Mouse (Mus musculus) liver, embryonic 11.5 days (tissue): Measurements from ENCODE around the gene C2cd2. TPM values are rescaled to one million over a fixed set of nuclear protein-coding genes. Genes with fewer than 3 reads are reported as not detected.

Experiments
- ATAC-seq: fragments of 200-750 bp; cut with Nextera tagmentation; replicated peaks from 2 replicates; pipeline ENCODE4 v1.8.0; 2017; ENCODE audit warnings: moderate number of reproducible peaks, mild to moderate bottlenecking, moderate TSS enrichment, moderate library complexity; ENCODE audit not compliant: low FRiP score
- DNase-seq: peaks from one replicate; pipeline ENCODE4 v3.0.0-alpha.2; 2017; ENCODE audit warnings: low spot score
- H3K27ac ChIP-seq: fragments of 300-500 bp; sonication (generic); 2 replicates; pipeline ENCODE4 v1.5.1; 2014; ENCODE audit warnings: mild to moderate bottlenecking, low read depth, low read length, control low read depth
- H3K27me3 ChIP-seq: fragments of 300-500 bp; sonication (generic); replicated peaks from 2 replicates; pipeline ENCODE4 v1.6.1; 2014; ENCODE audit warnings: low read length, mixed read lengths; ENCODE audit not compliant: control insufficient read depth, insufficient read depth
- H3K36me3 ChIP-seq: fragments of 300-500 bp; sonication (generic); 2 replicates; pipeline ENCODE4 v1.6.1; 2014; ENCODE audit warnings: mild to moderate bottlenecking, low read length, moderate library complexity, mixed read lengths; ENCODE audit not compliant: control insufficient read depth, insufficient read depth
- H3K4me1 ChIP-seq: fragments of 300-500 bp; sonication (generic); replicated peaks from 2 replicates; pipeline ENCODE4 v1.6.1; 2014; ENCODE audit warnings: low read length, mixed read lengths; ENCODE audit not compliant: control insufficient read depth, insufficient read depth
- H3K4me2 ChIP-seq: fragments of 300-500 bp; sonication (generic); 2 replicates; pipeline ENCODE4 v1.6.1; 2014; ENCODE audit warnings: mild to moderate bottlenecking, control low read depth, moderate library complexity
- H3K4me3 ChIP-seq: fragments of 300-500 bp; sonication (generic); 2 replicates; pipeline ENCODE4 v1.5.1; 2014; ENCODE audit warnings: low read depth, low read length, control low read depth
- H3K9ac ChIP-seq: fragments of 300-500 bp; sonication (generic); 2 replicates; pipeline ENCODE4 v1.6.1; 2014; ENCODE audit warnings: low read depth, low read length, control low read depth
- H3K9me3 ChIP-seq: fragments of 300-500 bp; sonication (generic); 2 replicates; pipeline ENCODE4 v1.6.1; 2016; ENCODE audit warnings: low read length, inconsistent platforms, mixed read lengths; ENCODE audit not compliant: control insufficient read depth
- WGBS: fragments of 180-500 bp; shearing (Covaris S2); extraction: QIAGEN DNeasy Blood & Tissue Kit; methylation state at CpG from one replicate; pipeline ENCODE4 v1.1.7; 2014; 5-methylcytosine and 5-hydroxymethylcytosine counted together
- polyA plus RNA-seq: library from polyadenylated mRNA; unstranded; fragments of >200 nt; fragmentation: Nextera tagmentation; extraction: Ambion mirVana; gene quantifications from 2 replicates; pipeline ENCODE4 v1.2.1, GENCODE M21; 2014

The C2cd2 gene
- polyA plus RNA-seq, 1 experiment from 2014 or later, result 12.1 TPM

DNA sequence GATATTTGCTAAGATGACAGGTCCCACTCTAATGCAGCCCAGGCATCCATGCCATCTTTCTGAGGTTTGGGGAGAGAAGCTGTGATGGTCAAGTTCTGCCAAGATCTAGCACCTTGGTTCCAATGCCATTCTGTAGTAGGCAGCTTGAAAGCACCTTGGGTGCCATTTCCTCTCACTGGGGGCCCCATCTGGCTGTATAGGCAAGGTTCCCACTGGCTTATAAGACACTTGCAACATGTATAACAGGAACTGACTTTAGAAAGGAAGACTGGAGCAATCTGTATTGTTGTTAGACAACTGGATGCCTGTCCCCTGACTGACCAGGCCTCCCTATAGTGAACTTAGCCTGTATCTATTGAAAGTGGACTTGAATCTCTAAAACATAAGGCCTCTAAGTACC lies 74.6 kb downstream of the C2cd2 start:
- Histone ChIP-seq H3K9me3 (no peaks in the 10 kb centered on the region), H3K36me3 (no peaks in the 10 kb centered on the region), H3K4me2 (no peak overlapping the region), H3K4me1 (no peaks in the 10 kb centered on the region), H3K4me3 (no peak overlapping the region), H3K9ac (no peak overlapping the region), H3K27ac (no peak overlapping the region), H3K27me3 (no peaks in the 10 kb centered on the region)
- no peak for DNase-seq
- no peak for ATAC-seq

DNA sequence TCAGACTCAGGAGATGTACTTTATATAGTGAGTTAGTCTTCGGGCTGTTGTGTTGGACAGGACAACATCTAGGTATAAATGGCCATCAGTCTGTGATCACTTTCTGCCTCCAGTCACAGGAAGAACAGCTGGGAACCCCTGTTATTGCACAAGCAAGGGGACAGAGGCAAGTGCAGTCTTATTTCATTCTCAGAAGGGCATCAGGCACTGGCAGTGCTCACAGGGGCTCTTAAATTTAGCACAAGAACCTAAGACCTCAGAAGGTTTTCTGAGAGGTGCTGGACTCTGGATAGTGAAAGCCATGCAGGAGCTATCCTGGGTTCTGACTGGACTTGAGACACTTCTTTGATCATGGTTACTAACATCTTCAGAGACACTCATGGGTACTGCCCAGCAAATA lies 78.7 kb downstream of the C2cd2 start:
- Histone ChIP-seq H3K4me2 (no peak overlapping the region), H3K4me3 (no peak overlapping the region), H3K9me3 (no peaks in the 10 kb centered on the region), H3K27ac (no peak overlapping the region), H3K27me3 (no peaks in the 10 kb centered on the region), H3K9ac (no peak overlapping the region), H3K4me1 (no peaks in the 10 kb centered on the region), H3K36me3 (no peaks in the 10 kb centered on the region; the same call in 1 of the 2 replicates)
- no peak for ATAC-seq
- 96% methylated on average over 1 of the region's 1 CpGs for WGBS
- DNase-seq, result no peak

GRCm38 (mm10) chr16:97882891-97883290 lies 79.5 kb downstream of the C2cd2 start:
- no peak overlapping the region for H3K27ac ChIP-seq
- no peaks in the 10 kb centered on the region for H3K4me1 ChIP-seq
- H3K36me3 ChIP-seq, result no peaks in the 10 kb centered on the region; the same call in 1 of the 2 replicates
- H3K4me3 ChIP-seq, result no peak overlapping the region
- no peak overlapping the region for H3K9ac ChIP-seq
- ATAC-seq, result no peak
- no peak for DNase-seq
- H3K27me3 ChIP-seq, result no peaks in the 10 kb centered on the region
- H3K9me3 ChIP-seq, result no peaks in the 10 kb centered on the region
- no peak overlapping the region for H3K4me2 ChIP-seq

DNA sequence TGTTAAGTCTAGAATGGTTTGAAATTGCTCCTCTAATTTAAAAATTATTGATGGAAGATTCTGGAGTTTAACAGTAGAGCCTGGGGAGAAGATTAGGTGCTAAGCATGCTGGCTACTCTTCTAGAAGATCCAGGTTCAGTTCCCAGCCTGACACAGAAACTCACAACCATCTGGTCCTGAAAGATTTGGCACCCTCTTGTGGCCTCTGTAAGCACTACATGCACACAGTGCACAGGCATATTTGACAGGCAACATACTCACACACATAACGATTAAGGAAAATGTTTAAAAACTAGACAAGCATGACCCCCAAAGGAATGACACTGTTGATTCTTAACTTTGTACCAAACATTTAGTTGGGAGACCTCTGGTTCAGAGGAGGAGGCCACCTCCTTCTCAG lies 83.3 kb downstream of the C2cd2 start:
- no peak overlapping the region for H3K9ac ChIP-seq
- H3K27ac ChIP-seq, result no peak overlapping the region
- DNase-seq (no peak), ATAC-seq (no peak)
- no peak overlapping the region for H3K4me2 ChIP-seq
- no peaks in the 10 kb centered on the region for H3K9me3 ChIP-seq
- no peaks in the 10 kb centered on the region for H3K27me3 ChIP-seq
- 75% methylated on average over 1 of the region's 1 CpGs for WGBS
- peaks cover 2% of the 10 kb centered on the region; the same call in 1 of the 2 replicates for H3K36me3 ChIP-seq
- H3K4me1 ChIP-seq, result no peaks in the 10 kb centered on the region
- no peak overlapping the region for H3K4me3 ChIP-seq

- WGBS, result 85% methylated on average over 3 of the region's 3 CpGs
- ATAC-seq, result no peak
- no peak for DNase-seq
- Histone ChIP-seq H3K9me3 (no peaks in the 10 kb centered on the region), H3K4me1 (no peaks in the 10 kb centered on the region), H3K27me3 (no peaks in the 10 kb centered on the region), H3K27ac (no peak overlapping the region), H3K4me3 (no peak overlapping the region), H3K4me2 (no peak overlapping the region), H3K9ac (no peak overlapping the region), H3K36me3 (peaks cover 4% of the 10 kb centered on the region; the same call in 1 of the 2 replicates)
Measured at GRCm38 (mm10) chr16:97877502-97877901, 84.9 kb downstream of the C2cd2 start.

DNA sequence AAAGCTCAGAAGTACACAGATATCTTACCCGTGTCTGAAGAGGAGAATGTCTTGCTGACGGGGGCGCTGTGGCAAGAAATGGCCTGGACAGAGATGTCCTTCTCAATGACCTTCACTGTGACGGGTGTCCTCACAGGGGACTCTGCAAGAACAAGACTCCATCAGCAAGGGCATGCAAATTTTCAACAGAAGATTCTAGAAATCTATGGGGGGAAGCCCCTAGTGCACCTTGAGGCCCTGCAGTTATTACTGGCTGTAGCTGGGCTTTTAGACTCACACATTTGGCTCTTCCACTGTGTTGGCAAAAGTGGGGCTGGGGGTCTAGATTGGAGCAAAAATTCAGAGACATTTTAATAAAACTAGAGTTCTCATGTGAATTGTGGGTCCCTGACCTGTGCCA lies 87.3 kb downstream of the C2cd2 start:
- ATAC-seq (no peak), DNase-seq (no peak)
- Histone ChIP-seq H3K27me3 (no peaks in the 10 kb centered on the region), H3K4me2 (no peak overlapping the region), H3K9ac (no peak overlapping the region), H3K27ac (no peak overlapping the region), H3K4me1 (no peaks in the 10 kb centered on the region), H3K9me3 (no peaks in the 10 kb centered on the region), H3K4me3 (no peak overlapping the region), H3K36me3 (peaks cover 4% of the 10 kb centered on the region; the same call in 1 of the 2 replicates)
- WGBS, result 88% methylated on average over 4 of the region's 4 CpGs

DNA sequence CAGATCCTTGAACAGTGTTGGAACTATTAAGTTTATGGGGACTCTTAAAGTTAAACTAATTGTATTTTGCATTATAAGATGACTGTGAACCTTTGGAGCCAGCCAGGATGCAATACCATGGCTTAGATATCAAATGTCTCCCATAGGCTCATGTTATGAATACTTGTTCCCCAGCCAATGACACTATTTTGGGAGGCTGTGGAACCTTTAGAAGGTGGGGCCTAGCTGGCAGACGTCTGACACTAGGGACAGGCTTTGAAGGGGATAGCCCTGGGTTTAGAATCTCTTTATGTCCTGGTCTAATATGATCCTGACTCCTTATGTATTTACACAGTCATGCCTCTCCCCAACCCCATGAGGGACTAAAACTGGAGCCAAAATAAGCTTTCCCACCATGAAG lies 88.0 kb downstream of the C2cd2 start:
- no peak overlapping the region for H3K4me2 ChIP-seq
- no peak for DNase-seq
- no peak overlapping the region for H3K27ac ChIP-seq
- no peaks in the 10 kb centered on the region for H3K9me3 ChIP-seq
- H3K36me3 ChIP-seq, result peaks cover 4% of the 10 kb centered on the region; the same call in 1 of the 2 replicates
- 71% methylated on average over 1 of the region's 1 CpGs for WGBS
- no peak overlapping the region for H3K9ac ChIP-seq
- H3K4me1 ChIP-seq, result no peaks in the 10 kb centered on the region
- H3K27me3 ChIP-seq, result no peaks in the 10 kb centered on the region
- H3K4me3 ChIP-seq, result no peak overlapping the region
- no peak for ATAC-seq

DNA sequence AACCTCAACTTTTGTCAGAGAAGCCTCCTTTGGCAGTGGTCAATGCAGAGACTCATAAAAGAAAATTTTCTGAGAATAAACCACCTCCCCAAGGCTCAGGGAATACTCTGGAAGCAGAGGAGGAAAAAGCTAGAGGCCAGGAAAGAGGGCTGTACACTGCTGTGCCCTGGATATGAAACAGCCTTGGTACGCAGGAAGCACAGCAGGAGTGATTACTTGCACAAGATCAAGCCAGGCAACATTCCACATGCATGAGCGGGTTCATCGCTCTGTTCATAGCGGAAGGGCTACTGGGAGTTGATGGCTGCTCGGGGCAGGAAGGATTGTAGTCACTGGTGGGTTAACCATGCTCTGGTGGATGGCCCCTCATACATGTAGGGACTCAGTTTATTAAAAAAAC lies 89.7 kb downstream of the C2cd2 start:
- 86% methylated on average over 5 of the region's 5 CpGs for WGBS

GRCm38 (mm10) chr16:97869193-97870102 lies 93.0 kb downstream of the C2cd2 start:
- 74% methylated on average over 6 of the region's 6 CpGs for WGBS
- Histone ChIP-seq H3K27ac (no peak overlapping the region), H3K4me3 (no peak overlapping the region), H3K9ac (no peak overlapping the region), H3K27me3 (no peaks in the 10 kb centered on the region), H3K4me1 (no peaks in the 10 kb centered on the region), H3K4me2 (no peak overlapping the region), H3K36me3 (0 out of 2 replicates have a peak, but pooled peaks cover 2% of the 10 kb centered on the region), H3K9me3 (no peaks in the 10 kb centered on the region)
- ATAC-seq (no peak), DNase-seq (no peak)

More for the DNA sequence above, 89.7 kb downstream of the C2cd2 start:
- ATAC-seq (no peak), DNase-seq (no peak)
- no peak overlapping the region for H3K4me3 ChIP-seq
- no peak overlapping the region for H3K27ac ChIP-seq
- H3K4me1 ChIP-seq, result no peaks in the 10 kb centered on the region
- H3K4me2 ChIP-seq, result no peak overlapping the region
- no peaks in the 10 kb centered on the region for H3K27me3 ChIP-seq
- no peak overlapping the region for H3K9ac ChIP-seq
- peaks cover 4% of the 10 kb centered on the region; the same call in 1 of the 2 replicates for H3K36me3 ChIP-seq
- no peaks in the 10 kb centered on the region for H3K9me3 ChIP-seq
